ENCODE assay signal across 9 mouse cellular contexts in genomic region chr5:104333231-104333640, GRCm38 (mm10). TPM values are rescaled to one million over a fixed set of nuclear protein-coding genes. Genes with fewer than 3 reads are reported as not detected.
A peak's percentile ranks its signal among the peaks of the same experiment; 100 is the strongest.
DNase-seq lines count a peak whose midpoint lies in the region; ATAC-seq and TF ChIP-seq lines count a peak whose summit lies in the region.
"Had no signal": no experiment of that assay in that cellular context is flagged by ENCODE, and none has a peak within 500 bp of the region (broad histone marks: within the 10 kb centered on the region; RNA-seq: fewer than 3 reads in every experiment).

No protein-coding gene starts in this region.

- H3K4me2 ChIP-seq in lung, postnatal 0 days (replicated peaks; ENCODE audit: low read depth, low read length): peak overlapping the region; percentile 43; the same call in 1 of the 2 replicates

- 12% methylated on average over 7 of the region's 7 CpGs for WGBS in lung, postnatal 0 days

- DNase-seq in ES-CJ7 (ENCODE audit: low read depth, low spot score) (peak; percentile 65), ZHBTc4 (ENCODE audit: low read depth, low spot score) (peak; percentile 70)
- DNase-seq in embryo, embryonic 11.5 days (ENCODE audit: low read depth, low spot score): peak; percentile 44
- peak; percentile 60 to 77 for DNase-seq in heart, postnatal 14 days
- DNase-seq in kidney, postnatal 36 days: peak; percentile 61 to 80
- peak; percentile 82 for DNase-seq in lung, postnatal 0 days (ENCODE audit: low spot score)
- peak; percentile 65 for DNase-seq in retina, postnatal 1 day

- no peak overlapping the region for H3K4me3 ChIP-seq in lung, postnatal 0 days (ENCODE audit: low read depth, low read length)

- no peak overlapping the region for H3K27ac ChIP-seq in lung, postnatal 0 days (ENCODE audit: low read length)

- intact Hi-C loops in heart, postnatal 14 days (cut with DNase I): loop anchor here (1.0 to 5.0 kb wide), 3 partner anchors 114 to 261 kb away; no protein-coding TSS in a partner anchor

- H3K9ac ChIP-seq in lung, postnatal 0 days (replicated peaks; ENCODE audit: low read depth): no peak overlapping the region

- no peaks in the 10 kb centered on the region for H3K27me3 ChIP-seq in lung, postnatal 0 days (replicated peaks; ENCODE audit: insufficient read depth, low read length)

- H3K4me1 ChIP-seq in lung, postnatal 0 days (ENCODE audit: insufficient read depth, low read depth, low read length): no peaks in the 10 kb centered on the region

- no peaks in the 10 kb centered on the region for H3K36me3 ChIP-seq in lung, postnatal 0 days (ENCODE audit: insufficient read depth, low read length)

- peak; percentile 93 for TF ChIP-seq CTCF in lung, postnatal 0 days (IDR thresholded peaks at IDR 0.05)

- TF ChIP-seq EP300 in lung, postnatal 0 days (IDR thresholded peaks at IDR 0.05): no peak

- H3K9me3 ChIP-seq in lung, postnatal 0 days (ENCODE audit: low read length): no peaks in the 10 kb centered on the region

- ATAC-seq in lung, postnatal 0 days: peak; percentile 68

RNA-seq across cellular contexts. Expression of gene Mepe, which starts 8.1 kb away (rescaled TPM):
- not detected for total RNA-seq in heart, postnatal 14 days (2021)
- polyA plus RNA-seq in lung, postnatal 0 days (2015; fragmentation: Nextera tagmentation; extraction: Ambion mirVana): not detected in 2 replicates
- total RNA-seq: hematopoietic stem cell, adult 5-6 weeks had no signal
- polyA plus RNA-seq: testis, adult 2 months had no signal

RNA-seq across cellular contexts. Expression of gene Ibsp, which starts 34.3 kb away (rescaled TPM):
- total RNA-seq in heart, postnatal 14 days (2021): not detected
- polyA plus RNA-seq in lung, postnatal 0 days (2015; fragmentation: Nextera tagmentation; extraction: Ambion mirVana): 0.37 and 1.2 TPM in 2 replicates
